Mouse (Mus musculus) yolk sac, embryonic 10.5 days (tissue): ENCODE results near the gene Slc7a1.

Experiments used
- DNase-seq: peaks from one replicate; pipeline ENCODE4 v3.0.0-alpha.2; 2017; ENCODE audit warnings: low spot score

Gene Slc7a1

DNA sequence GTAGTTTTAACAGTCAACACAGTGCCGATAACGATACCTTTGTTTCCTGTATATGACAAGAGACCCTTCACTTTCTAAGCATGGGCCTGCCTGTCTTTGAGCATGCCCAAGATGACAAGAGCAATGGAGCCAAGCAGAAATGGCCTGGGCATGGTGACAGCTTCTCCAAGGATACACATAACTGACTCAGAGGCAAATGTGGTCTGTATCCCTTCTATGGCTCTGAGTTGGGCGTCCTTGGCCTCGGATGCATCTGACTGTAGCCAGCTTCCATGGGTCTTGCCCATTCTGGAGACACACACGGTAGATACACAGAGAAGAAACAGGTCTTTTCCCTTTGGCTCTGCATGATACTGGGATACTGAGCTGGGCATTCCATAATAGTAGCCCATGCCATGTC lies 84.8 kb downstream of the Slc7a1 start:
- DNase-seq, result no peak

DNA sequence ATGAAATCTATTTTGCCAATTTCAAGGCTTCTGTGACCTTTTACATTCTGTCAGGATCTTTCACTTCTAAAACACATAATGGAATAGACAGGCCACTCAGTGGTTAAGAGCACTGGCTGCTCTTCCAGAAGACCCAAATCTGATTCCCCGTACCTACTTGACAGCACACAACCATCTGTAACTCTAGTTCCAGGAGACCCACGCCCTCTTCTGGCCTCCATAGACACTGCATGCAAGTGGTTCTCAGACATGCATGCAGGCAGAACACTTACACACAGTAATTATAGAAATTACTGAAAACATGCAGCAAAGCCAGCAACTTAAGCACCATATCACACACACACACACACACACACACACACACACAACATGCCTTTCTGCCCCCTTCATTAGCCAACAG lies 87.3 kb downstream of the Slc7a1 start:
- DNase-seq, result no peak

DNA sequence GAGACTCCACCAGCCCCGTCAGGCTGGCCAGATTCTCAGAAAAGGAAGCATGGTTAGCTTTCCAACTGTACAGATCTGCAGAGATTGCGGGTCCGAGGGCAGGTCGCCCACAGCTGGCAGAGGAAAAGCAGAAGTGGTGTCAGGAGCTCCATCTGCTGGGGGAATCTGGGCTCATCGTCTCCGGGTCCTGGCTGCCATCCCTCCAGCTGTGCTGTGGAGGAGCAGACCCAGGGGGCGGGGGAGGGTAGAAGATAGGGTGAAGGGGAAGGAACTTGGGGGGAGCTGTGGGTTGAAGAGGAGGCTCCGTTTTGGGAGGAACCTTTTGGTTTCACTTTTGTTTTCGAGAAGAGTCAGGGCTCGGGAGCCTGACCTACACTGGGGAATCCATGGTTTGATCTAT lies 88.9 kb downstream of the Slc7a1 start:
- DNase-seq, result no peak

DNA sequence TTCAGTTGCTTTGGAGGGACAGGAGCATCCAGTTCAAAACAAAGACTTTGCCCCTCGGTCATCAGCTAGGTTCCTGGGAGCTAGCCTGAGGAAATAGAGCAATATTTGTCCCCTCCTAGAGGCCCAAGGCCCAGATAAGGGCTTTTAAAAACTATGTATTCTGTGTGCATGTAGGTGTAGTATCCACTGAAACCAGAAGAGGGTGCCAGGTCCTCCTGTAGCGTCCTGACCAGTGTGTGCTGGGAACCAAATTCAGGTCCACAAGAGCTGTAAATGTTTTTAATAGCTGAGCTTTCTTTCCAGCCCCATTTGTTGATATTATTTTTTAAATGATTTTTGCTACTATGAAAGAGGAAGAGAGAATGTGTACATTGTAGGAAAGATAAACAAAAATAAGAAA lies 95.6 kb downstream of the Slc7a1 start:
- no peak for DNase-seq

DNA sequence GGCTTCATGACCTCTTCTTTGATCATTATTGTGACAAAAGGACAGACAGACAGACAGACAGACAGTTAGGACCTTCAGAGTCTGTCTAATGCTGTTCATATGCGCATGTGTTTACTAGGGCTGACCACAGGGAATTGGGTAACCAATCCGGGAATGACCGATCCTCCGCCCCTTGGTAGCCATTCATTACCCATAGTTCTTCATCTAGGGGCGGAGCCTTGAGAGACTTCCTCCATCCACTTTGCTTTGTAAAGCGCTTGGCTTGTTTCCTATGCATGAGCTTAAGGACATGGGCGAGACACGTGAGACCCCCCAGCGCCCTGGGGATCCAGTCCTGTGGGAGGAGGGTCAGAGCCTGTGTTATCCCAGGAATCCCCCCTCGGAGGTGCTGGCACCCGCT lies 96.7 kb downstream of the Slc7a1 start:
- DNase-seq, result peak; percentile 33

DNA sequence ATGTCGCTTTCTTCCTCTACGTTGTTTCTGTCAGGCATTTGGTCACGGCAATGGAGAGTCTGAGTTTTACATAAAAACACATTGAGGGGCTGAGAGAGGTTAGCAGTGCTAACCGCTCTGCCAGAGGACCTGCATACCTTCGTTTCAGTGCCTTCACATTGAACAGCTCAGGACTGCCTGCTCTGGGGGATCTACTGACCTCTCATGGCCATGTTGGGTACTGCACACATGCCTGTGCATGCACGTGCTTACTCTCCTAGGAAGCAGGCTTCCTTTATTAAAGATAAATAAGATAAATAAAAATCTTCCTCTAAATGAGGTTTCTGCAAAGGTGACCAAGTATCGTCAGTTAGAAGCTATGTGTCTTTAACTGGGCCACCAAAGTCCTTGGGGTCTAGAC lies 106.4 kb downstream of the Slc7a1 start:
- DNase-seq, result no peak

DNA sequence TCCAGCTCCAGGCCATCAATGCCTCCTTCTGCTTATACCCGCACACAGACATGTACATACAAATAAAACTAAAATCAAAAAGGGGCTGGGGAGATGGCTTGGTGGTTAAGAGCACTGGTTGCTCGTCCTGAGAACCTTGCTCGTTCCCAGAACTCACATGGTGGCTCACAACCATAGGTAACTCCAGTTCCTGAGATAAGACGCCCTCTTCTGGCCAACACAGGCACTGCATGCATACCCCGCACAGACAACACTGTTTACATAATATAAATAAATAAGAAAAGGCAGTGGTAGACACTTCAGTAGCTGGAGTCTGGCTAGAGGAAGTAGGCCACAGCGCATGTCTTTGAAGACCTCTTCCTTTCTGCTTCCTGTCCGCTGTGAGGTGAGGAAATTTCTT lies 106.8 kb downstream of the Slc7a1 start:
- DNase-seq, result no peak

DNA sequence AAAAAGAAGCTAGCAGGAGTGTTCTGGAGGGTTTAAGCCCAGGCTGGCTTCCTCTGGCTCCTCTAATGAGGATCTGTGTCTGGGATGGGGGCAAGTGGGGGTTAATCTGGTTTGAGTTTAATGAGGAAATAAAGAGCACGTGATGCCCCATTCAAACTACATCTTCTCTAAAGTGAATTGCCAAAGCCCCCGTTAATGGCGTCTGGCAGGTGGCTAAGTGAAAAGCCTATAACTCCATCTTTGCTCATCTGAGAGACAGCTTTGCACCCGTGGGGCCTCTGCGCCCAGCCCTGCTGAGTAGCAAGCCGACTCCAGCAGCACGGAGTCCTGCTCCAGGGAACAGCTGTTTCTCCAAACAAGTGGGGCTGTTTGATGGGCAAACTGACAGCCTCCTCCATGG lies 109.8 kb downstream of the Slc7a1 start:
- DNase-seq, result no peak

DNA sequence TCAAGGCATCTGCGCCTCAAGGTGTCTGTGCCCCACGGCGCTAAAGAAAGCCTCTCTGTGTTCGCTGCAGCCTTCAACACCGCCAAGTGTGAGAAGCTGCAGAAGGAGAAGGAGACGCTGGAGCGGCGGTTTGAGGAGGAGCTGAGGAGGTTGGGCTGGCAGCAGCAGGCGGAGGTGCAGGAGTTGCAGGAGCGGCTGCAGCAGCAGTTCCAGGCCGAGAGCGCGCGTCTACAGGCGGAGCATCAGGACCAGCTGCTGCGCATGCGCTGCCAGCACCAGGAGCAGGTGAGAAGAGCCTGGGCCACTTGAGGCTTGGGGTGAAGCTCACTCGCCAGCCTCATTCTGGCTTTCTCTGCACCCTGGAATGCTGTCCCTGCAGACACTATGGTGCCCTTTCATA lies 110.9 kb downstream of the Slc7a1 start:
- no peak for DNase-seq

DNA sequence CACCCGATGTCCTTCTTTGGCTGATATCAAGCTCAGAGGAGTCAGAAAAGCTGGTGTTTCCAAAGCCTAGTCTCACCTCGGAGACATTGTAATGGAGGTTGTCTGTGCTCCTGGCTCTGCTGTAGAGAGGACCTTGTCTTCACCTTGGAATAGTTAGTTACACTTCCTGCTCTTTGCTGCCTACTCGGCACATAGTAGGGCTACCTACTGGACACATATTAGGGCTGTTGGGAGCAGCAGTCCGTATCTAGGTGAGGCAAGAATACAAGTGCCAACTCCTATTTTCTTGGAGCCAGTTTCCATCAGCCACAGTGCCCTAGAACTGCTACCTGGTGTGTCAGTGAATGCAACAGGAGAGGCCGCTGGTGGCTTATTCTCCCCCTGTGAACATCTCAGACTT lies 112.2 kb downstream of the Slc7a1 start:
- DNase-seq, result no peak

DNA sequence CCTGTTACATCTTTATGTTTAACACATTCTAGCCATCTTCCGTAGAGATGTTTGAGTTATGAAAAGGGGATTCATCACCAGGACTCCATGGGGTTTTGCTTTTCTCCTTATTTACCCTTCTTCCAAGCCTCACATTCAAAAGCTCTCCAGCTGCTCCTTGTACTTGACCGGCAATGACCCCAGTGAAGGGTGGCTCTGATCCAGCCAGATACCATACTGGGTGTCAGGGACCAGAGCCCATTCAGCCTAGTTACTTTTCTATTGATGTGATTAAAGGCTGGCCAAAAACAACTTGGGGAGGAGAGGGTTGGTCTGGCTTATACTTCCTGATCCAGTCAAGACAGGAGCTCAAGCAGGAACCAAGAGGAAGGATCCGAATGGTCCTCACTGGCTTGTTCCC lies 116.1 kb downstream of the Slc7a1 start:
- no peak for DNase-seq

DNA sequence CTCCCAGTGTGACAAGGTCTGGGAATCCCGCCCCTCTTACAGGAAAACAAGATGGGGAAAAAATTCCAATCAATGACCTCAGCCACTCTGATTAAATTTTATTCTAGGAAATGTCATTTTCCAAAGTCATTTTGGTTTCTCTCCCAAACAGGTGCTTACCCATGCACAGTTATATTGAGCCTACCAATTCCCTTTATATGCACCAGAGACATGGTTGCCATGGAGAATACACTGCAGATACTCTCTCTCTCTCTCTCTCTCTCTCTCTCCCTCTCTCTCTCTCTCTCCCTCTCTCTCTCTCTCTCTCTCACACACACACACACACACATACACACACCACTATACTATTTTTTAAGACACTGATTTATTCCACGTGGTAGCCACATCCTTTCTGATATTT lies 116.5 kb downstream of the Slc7a1 start:
- no peak for DNase-seq

DNA sequence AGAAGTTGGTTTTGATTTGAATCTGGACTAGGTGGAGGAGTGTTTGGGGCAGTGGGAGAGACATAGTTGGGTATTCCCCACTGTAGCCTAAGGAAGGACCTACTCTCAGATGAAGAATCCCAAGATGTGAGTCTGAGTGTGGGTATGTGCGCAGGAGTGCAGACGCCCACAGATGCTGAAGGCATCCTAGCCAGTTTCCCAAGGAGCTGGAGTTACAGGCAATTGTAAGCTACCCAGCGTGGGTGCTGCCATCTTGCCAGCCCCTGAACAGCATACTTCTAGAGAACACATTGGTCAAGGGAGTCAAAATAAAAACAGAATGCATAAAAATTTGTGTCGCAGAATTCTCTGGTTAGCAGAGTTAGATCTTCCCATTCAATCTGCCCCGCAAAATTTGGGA lies 117.1 kb downstream of the Slc7a1 start:
- no peak for DNase-seq

DNA sequence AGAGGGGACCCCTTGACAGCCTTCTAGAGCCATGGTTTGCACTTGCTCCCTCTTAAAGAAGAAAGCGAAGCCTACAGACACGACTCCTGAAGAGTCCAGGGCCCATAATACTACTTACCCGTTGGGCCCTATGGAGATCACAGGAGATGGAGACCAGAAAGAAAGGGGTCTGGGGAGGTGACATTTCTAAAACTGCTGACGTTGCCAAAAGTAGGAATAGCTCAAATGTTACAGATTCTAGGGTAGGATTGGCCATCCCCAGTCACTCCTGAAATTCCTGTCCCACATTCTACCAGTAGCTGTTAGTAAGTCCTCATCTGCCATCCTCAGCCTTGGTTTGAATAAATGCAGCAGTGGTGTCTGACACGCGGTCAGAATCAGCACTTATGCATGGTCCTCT lies 117.6 kb downstream of the Slc7a1 start:
- DNase-seq, result no peak

DNA sequence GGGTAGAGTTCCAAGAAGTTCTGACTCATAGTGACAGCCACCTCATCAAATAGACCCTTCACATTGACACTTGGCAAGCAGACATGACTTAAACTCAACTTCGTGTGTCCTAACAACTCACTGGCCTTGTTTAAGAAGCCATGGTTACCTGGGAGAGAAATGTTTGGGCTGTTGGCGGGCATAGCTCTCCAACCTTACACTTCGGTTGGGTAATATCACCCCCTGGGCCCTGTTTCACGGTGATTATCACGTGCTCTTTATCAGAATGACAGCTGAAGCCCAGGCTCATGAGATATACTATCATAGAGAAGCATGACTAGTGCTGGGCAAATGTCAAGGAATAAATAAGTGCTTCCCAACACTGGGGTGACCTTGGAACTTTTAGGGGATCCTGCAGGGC lies 119.4 kb downstream of the Slc7a1 start:
- DNase-seq, result no peak

DNA sequence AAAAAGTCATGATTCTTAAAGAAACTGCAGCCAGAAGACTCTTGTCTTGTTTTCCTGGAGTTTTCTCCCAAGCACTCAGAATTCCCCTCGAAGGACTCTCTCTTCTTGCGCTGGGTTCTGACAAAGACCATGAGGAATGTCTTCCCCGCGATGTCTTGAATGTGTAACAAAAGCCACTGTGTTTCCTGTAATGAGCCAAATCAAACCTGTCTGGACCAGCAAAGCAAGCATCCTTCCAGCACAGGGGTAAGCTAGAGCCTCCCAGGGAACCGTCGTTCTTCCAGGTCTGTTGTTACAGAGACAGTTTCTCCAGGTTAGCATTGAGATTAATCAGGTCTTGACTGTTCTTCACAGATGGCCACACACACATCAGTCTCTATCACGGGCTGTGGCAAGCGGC lies 121.5 kb downstream of the Slc7a1 start:
- no peak for DNase-seq
